Mouse (Mus musculus): Measurements from ENCODE around the gene Myh7. TPM values are rescaled to one million over a fixed set of nuclear protein-coding genes. Genes with fewer than 3 reads are reported as not detected.
"Not testable (repeated sequence)": the region's sequence is repeated elsewhere in the genome, so short reads cannot be mapped to it uniquely, and the experiment has no call there.

Gene Myh7
- total RNA-seq, 2 experiments from 2014 or later = not detected

GRCm38 (mm10) chr14:55005967-55006366 lies 11.5 kb upstream of the Myh7 start:
- no peak for ATAC-seq (replicated peaks; ENCODE audit: low FRiP score, poor library complexity, severe bottlenecking)

DNA sequence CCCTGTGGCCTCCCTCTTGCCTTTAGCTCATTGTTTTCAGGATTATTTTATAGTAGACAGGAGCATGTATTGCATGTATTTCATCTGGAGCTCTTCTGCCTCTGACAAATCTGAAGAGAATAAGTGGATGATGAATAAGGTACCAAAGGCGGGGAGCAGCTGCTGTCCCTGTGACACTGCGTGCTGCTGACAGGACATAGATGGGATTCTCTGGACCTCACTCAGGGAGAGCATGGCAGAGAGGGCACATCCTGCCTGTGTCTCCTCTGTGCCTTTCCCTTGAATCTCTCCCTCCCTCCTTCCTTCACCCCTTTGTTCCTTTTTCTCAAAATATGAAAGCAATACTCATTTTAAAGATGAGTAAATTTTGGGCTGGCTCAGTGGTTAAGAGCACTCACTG lies 11.1 kb upstream of the Myh7 start:
- ATAC-seq (replicated peaks; ENCODE audit: low FRiP score, poor library complexity, severe bottlenecking) = no peak

GRCm38 (mm10) chr14:55003878-55004855 lies 9.7 kb upstream of the Myh7 start:
- no peak for ATAC-seq (replicated peaks; ENCODE audit: low FRiP score, poor library complexity, severe bottlenecking)

- ATAC-seq (replicated peaks; ENCODE audit: low FRiP score, poor library complexity, severe bottlenecking) = no peak
Observed at GRCm38 (mm10) chr14:55002687-55003120, 8.3 kb upstream of the Myh7 start.

GRCm38 (mm10) chr14:55001938-55002686 lies 7.7 kb upstream of the Myh7 start:
- no peak for ATAC-seq (replicated peaks; ENCODE audit: low FRiP score, poor library complexity, severe bottlenecking)

DNA sequence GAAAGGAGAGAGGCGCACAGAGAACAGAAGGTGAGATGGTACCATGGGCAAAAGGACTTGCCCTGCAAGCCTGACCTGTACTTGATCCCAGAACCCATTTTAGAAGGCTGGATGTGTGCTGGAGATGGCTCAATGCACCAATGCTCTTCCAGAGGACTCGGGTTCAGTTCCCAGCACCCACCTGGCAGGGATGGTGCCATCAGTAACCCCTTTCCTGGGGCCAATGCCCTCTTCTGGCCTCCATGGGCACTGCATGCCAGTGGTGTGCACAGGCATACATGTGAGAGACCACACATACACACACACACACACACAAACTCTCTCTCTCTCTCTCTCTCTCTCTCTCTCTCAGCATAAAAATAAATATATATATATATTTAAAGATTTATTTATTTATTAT lies 7.0 kb upstream of the Myh7 start:
- ATAC-seq (replicated peaks; ENCODE audit: low FRiP score, poor library complexity, severe bottlenecking) = no peak

- ATAC-seq (replicated peaks; ENCODE audit: low FRiP score, poor library complexity, severe bottlenecking) = no peak
Observed at GRCm38 (mm10) chr14:55000814-55001213, 6.4 kb upstream of the Myh7 start.

GRCm38 (mm10) chr14:54999868-55000267 lies 5.4 kb upstream of the Myh7 start:
- not testable (repeated sequence) for ATAC-seq (replicated peaks; ENCODE audit: low FRiP score, poor library complexity, severe bottlenecking)

DNA sequence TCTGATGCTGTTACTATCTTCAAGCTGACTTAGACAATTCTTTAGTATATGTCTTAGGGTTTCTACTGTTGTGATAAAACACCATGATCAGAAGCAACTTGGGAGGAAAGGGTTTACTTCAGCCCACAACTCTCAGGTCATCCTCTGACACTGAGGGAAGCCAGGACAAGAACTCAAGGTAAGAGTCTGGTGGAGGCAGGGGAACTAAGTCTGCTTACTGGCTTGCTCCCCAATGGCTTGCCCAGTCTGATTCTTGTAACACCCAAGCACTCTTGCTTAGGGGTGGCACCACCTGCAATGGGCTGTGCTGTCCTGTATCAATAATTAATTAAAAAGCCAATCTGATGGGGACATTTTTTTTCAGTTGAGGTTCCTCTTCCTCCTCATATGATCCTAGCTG lies 4.3 kb upstream of the Myh7 start:
- ATAC-seq (replicated peaks; ENCODE audit: low FRiP score, poor library complexity, severe bottlenecking) = no peak

GRCm38 (mm10) chr14:54997297-54997696 lies 2.9 kb upstream of the Myh7 start:
- ATAC-seq (replicated peaks; ENCODE audit: low FRiP score, poor library complexity, severe bottlenecking) = no peak

- no peak for ATAC-seq (replicated peaks; ENCODE audit: low FRiP score, poor library complexity, severe bottlenecking)
Observed at GRCm38 (mm10) chr14:54996793-54997192, 2.4 kb upstream of the Myh7 start.

DNA sequence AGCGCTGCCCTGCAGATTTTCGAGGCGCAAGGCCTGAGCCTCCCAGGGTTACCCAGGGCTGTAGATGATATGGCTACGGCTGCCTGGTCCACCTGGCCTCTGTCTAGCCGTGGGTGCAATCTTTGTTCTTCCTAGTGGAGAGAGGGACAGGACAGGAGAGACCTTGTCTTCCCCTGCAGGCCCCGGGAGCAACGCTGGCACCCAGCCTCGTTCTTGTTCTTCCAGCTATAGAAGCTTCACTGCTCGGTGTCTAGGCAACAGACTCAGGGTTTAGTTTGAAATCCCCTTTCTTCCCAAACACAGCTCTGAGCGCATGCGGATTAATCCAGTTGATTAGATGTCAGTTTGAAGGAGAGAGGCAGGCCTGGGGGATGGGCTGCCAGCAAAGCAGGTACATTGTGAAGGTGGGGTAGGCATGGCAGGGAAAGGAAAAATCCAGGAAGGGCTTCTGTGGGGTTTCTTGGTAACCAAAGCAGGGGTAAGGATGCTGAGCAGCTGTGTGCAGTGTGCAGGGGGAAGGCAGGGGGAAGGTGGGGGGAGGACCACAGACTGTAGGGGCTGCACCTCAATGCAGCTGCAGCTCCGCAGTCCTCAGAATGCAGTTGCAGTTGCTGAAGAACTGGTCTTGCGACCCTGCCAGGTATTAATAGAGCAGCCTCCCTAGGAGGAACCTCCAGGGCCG lies 1.2 kb upstream of the Myh7 start:
- ATAC-seq (replicated peaks; ENCODE audit: low FRiP score, poor library complexity, severe bottlenecking) = no peak

GRCm38 (mm10) chr14:54994869-54995186 lies 402 bp upstream of the Myh7 start:
- no peak for ATAC-seq (replicated peaks; ENCODE audit: low FRiP score, poor library complexity, severe bottlenecking)

DNA sequence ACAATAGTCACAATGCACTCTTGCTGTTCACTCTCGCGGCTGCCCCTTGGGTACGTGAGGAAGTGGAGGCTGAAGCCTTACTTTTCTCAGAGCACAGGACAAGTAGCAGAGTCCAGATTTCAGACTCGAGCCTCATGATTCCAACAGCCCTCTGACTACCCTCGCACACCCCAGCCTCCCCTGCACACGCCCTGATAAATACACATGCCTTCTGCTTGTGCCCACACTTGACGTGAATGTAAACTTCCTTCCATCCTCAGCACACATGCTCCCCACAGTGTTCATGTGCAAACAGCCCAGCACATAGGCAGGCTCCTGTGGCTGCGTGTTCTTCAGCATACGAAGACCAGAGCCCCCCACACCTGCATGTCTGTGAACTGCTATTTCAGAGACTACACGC lies 790 bp downstream of the Myh7 start:
- no peak for ATAC-seq (replicated peaks; ENCODE audit: low FRiP score, poor library complexity, severe bottlenecking)

GRCm38 (mm10) chr14:54992196-54992595 lies 2.2 kb downstream of the Myh7 start:
- ATAC-seq (replicated peaks; ENCODE audit: low FRiP score, poor library complexity, severe bottlenecking) = no peak

- no peak for ATAC-seq (replicated peaks; ENCODE audit: low FRiP score, poor library complexity, severe bottlenecking)
Observed at GRCm38 (mm10) chr14:54989886-54990441, 4.5 kb downstream of the Myh7 start.

- no peak for ATAC-seq (replicated peaks; ENCODE audit: low FRiP score, poor library complexity, severe bottlenecking)
Observed at GRCm38 (mm10) chr14:54988882-54989281, 5.5 kb downstream of the Myh7 start.

DNA sequence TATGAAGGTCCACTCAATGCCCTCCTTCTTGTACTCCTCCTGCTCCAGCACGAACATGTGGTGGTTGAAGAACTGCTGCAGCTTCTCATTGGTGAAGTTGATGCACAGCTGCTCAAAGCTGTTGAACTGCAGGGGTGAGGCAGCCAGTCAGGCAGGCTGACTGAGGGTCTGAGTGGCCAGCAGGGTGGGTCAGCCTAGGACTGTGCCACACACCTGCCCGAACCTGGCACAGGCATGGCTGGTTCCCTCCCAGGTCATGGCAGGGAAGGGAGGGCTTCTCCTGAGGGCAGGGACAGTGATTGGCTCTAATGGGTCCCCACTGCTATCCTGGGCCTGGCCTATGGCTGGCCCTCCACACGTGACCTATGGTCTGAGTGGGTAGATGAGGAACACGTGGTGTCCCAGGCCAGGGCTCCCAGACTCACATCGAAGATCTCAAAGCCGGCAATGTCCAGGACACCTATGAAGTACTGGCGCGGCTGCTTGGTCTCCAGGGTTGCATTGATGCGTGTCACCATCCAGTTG lies 6.0 kb downstream of the Myh7 start:
- not testable (repeated sequence) for ATAC-seq (replicated peaks; ENCODE audit: low FRiP score, poor library complexity, severe bottlenecking)

GRCm38 (mm10) chr14:54981934-54982333 lies 12.5 kb downstream of the Myh7 start:
- ATAC-seq (replicated peaks; ENCODE audit: low FRiP score, poor library complexity, severe bottlenecking) = no peak

GRCm38 (mm10) chr14:54978664-54979063 lies 15.8 kb downstream of the Myh7 start:
- no peak for ATAC-seq (replicated peaks; ENCODE audit: low FRiP score, poor library complexity, severe bottlenecking)

Data from erythroblast, adult 5-6 weeks (primary cell).